Mouse (Mus musculus): ENCODE data around the gene Shoc2.

GRCm38 (mm10) chr19:54070521-54070920 is 126.4 kb downstream of the Shoc2 start:
- TF ChIP-seq CTCF (IDR thresholded peaks at IDR 0.05; ENCODE audit: extremely low read depth, insufficient read depth, low read length), result no peak
- TF ChIP-seq POLR2A (IDR thresholded peaks at IDR 0.05; ENCODE audit: extremely low read depth, insufficient read depth, low read length), result no peak

Data from cortical plate, adult 2 months (tissue).